Mouse (Mus musculus) ES-Bruce4 (cell line): ENCODE measurements around the gene Rbm12b1. TPM values are rescaled to one million over a fixed set of nuclear protein-coding genes. Genes with fewer than 3 reads are reported as not detected.
"Not testable (repeated sequence)": the region's sequence is repeated elsewhere in the genome, so short reads cannot be mapped to it uniquely, and the experiment has no call there.

Experiments
- H3K27ac ChIP-seq: 2 replicates; pipeline ENCODE4 v1.5.1; 2012; ENCODE audit warnings: low read length, inconsistent platforms; ENCODE audit not compliant: insufficient read depth
- H3K27me3 ChIP-seq: 2 replicates; pipeline ENCODE4 v1.6.1; 2012; ENCODE audit warnings: mild to moderate bottlenecking, low read length, inconsistent platforms; ENCODE audit not compliant: control insufficient read depth, poor library complexity, insufficient read depth, severe bottlenecking
- H3K36me3 ChIP-seq: 2 replicates; pipeline ENCODE4 v1.6.1; 2012; ENCODE audit warnings: inconsistent platforms, mild to moderate bottlenecking, low read length, moderate library complexity; ENCODE audit not compliant: control insufficient read depth, poor library complexity, insufficient read depth, severe bottlenecking
- H3K4me1 ChIP-seq: one replicate; pipeline ENCODE4 v1.8.1; 2011; ENCODE audit warnings: low read length; ENCODE audit not compliant: control insufficient read depth, insufficient read depth
- H3K4me3 ChIP-seq: 2 replicates; pipeline ENCODE4 v1.5.1; 2011; ENCODE audit warnings: low read depth, mild to moderate bottlenecking, low read length
- H3K9ac ChIP-seq: 2 replicates; pipeline ENCODE4 v1.6.1; 2012; ENCODE audit warnings: low read depth, mild to moderate bottlenecking, inconsistent platforms; ENCODE audit not compliant: poor library complexity, severe bottlenecking
- H3K9me3 ChIP-seq: replicated peaks from 2 replicates; pipeline ENCODE4 v1.6.1; 2012; ENCODE audit warnings: mild to moderate bottlenecking, low read length, inconsistent platforms; ENCODE audit not compliant: control insufficient read depth, poor library complexity, insufficient read depth, severe bottlenecking
- CTCF ChIP-seq: IDR thresholded peaks from one replicate; pipeline ENCODE4 v1.8.1; 2011; ENCODE audit warnings: low read depth, low read length
- EP300 ChIP-seq: IDR thresholded peaks from 2 replicates; pipeline ENCODE4 v1.6.1; 2011; ENCODE audit warnings: low read depth, low read length; ENCODE audit not compliant: insufficient read depth
- POLR2A ChIP-seq: IDR thresholded peaks from one replicate; pipeline ENCODE4 v1.8.1; 2011; ENCODE audit warnings: low read length; ENCODE audit not compliant: insufficient read depth
- polyA plus RNA-seq: library from polyadenylated mRNA; stranded (reverse); fragments of >200 nt; gene quantifications from 2 replicates; pipeline ENCODE4 v1.2.4, GENCODE M21; 2011; ENCODE audit warnings: low read depth; ENCODE audit not compliant: missing spikeins, insufficient read depth, insufficient read length

Gene Rbm12b1
- polyA plus RNA-seq, result 7.2 and 10.1 TPM in 2 replicates

DNA sequence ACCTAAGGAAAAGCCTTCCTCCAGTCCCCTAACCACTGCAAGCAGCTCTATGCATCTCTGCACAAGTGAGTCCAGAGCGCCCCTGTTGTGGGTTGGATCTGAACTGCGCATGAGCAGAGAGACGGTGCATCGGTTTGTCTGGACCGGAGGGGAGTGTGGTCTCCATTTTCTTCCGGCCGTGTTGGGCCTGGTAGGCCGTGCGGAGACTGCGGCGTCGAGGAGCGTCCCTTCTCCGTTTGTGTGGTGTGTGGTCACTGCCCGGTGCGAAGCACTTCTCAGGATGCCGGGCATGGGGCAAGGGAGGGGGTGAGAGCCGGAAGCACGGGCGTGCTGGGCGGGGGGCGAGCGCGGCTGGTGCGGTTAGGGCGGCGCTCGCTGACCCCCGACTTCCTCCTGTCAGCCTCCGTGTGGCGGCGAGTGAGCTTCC, at the start of gene Rbm12b1:
Gene Rbm12b1 (plus strand): TSS at position 124 of the 427 bp plus-strand sequence.
- not testable (repeated sequence) for H3K4me1 ChIP-seq, H3K27me3 ChIP-seq, H3K27ac ChIP-seq, H3K9ac ChIP-seq, H3K36me3 ChIP-seq, H3K9me3 ChIP-seq
- peak; percentile 29 for TF ChIP-seq POLR2A
- peak within 1 kb of the TSS; percentile 78 for H3K4me3 ChIP-seq

DNA sequence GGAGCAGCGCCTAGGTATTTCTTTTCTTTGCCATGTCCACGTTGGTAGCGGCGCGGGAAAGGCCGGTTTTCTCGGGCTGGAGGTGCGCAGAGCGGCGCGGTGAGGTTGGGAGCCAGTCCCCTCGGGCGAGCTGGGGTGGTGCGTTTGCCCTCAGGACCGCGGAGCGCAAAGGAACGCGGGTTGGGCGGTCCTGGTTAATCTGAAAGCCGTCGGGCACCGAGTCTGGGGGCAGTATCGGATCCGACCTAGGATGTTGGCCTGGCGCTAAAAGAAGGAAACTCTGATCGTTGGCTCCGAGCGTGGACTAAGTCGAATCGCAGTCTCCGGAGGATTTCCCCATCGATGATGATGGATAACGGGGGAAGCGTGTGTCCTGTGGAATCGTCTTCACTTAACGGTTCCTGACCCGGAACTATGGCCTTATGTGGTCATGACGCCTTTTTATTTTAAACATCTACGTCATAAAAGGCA, 563 bp downstream of the Rbm12b1 start:
- not testable (repeated sequence) for H3K4me1 ChIP-seq, H3K27me3 ChIP-seq, H3K27ac ChIP-seq, H3K9ac ChIP-seq, H3K36me3 ChIP-seq, H3K9me3 ChIP-seq
- peak overlapping the region; percentile 78 for H3K4me3 ChIP-seq

DNA sequence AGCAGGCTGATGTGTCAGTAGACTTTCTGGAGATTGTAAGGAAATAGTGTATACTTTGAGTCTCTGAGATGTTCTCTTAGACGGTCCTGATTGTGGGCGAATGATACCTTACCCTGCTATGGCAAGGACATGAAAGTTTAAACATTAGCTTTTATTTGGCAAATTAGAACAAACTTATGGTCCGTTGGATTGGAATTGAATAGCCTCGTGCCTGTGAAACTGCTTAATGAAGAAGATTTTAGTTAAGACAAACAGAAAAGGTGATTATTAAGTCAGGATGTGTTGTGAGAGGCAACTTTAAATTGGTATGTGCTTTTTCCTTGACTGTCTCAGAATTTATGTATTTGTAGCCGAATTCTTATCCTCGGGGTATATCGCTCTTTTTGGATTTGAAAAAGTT, 1.5 kb downstream of the Rbm12b1 start:
- not testable (repeated sequence) for H3K27me3 ChIP-seq, H3K9ac ChIP-seq, H3K27ac ChIP-seq, H3K4me1 ChIP-seq, H3K9me3 ChIP-seq, H3K4me3 ChIP-seq, H3K36me3 ChIP-seq

DNA sequence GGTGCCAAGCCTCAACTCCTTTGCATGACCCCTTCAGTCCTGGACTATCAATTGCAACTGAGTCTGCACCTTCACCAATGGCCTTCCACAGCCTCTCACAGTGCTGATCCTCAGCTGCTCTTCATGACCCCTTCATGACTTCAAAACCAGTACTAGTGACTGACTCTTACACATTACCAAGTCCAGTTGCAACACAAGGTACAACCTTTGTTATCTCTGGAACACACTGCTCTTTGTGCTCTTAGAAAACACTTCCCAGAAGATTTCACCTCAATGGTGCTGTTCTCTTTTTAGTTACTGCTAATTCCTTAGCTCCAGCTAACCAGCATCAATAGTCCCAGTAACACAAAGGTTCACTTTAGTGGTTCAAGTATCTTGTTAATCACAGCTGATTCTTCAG, 7.6 kb downstream of the Rbm12b1 start:
- no peaks in the 10 kb centered on the region for H3K4me1 ChIP-seq
- TF ChIP-seq POLR2A, result no peak
- TF ChIP-seq EP300, result no peak
- TF ChIP-seq CTCF, result no peak
- no peaks in the 10 kb centered on the region for H3K9me3 ChIP-seq
- no peak overlapping the region for H3K27ac ChIP-seq
- H3K36me3 ChIP-seq, result no peaks in the 10 kb centered on the region
- no peak overlapping the region for H3K9ac ChIP-seq
- no peak overlapping the region for H3K4me3 ChIP-seq
- no peaks in the 10 kb centered on the region for H3K27me3 ChIP-seq

DNA sequence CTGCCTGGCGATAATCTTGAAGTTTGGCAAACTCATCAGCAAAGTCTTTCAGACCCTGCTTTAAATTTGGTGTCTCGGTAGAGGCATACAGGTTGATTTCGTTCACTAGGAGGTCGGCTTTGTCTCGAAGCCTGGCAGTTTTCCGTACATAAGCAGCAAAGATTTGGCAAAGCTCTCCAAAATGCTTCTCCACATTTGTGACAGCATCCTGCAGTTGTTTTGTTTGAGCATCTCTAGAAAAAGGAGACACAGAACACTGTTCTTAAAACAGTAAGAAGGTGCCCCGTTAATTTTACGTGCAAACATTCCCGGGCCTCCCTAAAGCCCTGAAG, 30.9 kb downstream of the Rbm12b1 start:
- TF ChIP-seq POLR2A (no peak), CTCF (no peak), EP300 (no peak)
- no peaks in the 10 kb centered on the region for H3K9me3 ChIP-seq

DNA sequence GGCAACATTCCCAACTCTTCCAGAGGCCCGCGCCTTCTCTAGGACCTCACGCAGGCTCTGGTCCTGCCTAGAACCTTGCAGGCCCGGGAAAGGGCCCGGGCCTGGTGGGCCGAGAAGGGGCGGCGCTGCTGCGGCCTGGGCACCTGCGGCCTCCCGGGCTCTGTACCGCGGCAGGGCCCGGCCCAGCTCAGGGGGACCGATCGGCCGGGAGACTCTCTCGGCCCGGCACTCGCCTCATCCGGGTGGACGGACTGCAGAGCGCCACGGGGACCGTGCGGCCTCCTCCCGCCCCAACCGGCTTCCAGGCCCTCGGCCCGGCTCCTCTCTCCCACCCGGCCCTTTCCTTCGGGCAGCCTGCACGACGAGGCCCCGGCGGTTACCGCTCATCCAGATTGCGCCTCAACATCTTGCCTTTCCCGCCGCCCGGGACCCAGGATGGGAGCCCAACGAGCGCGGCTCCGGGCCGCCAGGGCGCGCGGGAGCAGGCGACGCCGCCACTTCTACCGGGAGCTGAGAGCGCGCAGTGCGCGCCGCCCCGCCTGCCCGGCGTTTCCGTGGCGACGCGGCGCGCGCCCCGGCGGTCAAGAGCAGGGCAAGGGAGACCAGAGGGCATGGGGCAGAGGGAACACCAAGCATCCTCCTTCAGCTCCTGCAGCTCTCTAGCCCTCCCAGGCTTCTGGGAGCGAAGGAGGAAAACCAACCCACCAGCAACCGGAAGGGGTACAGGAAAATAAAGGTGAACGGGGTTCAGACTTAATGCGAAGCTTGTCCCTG, 31.4 kb downstream of the Rbm12b1 start, which contains the start of gene Fam92a:
Gene Fam92a (minus strand): TSS at position 698 of the 774 bp plus-strand sequence.
- H3K27ac ChIP-seq, result no peak within 1 kb of the TSS

More for the DNA sequence above, 30.9 kb downstream of the Rbm12b1 start:
- Histone ChIP-seq H3K4me3 (peak overlapping the region; percentile 71), H3K4me1 (no peaks in the 10 kb centered on the region), H3K36me3 (peaks cover 9% of the 10 kb centered on the region), H3K9ac (peak overlapping the region; percentile 96), H3K27ac (no peak overlapping the region), H3K27me3 (no peaks in the 10 kb centered on the region)

More for the DNA sequence above, 31.4 kb downstream of the Rbm12b1 start, which contains the start of gene Fam92a:
- Histone ChIP-seq H3K27me3 (no peaks in the 10 kb centered on the region), H3K4me3 (peak within 1 kb of the TSS; percentile 71), H3K9me3 (no peaks in the 10 kb centered on the region), H3K4me1 (no peaks in the 10 kb centered on the region), H3K36me3 (peaks cover 4% of the 10 kb centered on the region; the same call in 1 of the 2 replicates), H3K9ac (peak within 1 kb of the TSS; percentile 96)
- no peak for TF ChIP-seq CTCF
- TF ChIP-seq POLR2A, result no peak
- TF ChIP-seq EP300, result no peak
